Mouse (Mus musculus): Measurements from ENCODE around the gene Piezo1.

Gene Piezo1

DNA sequence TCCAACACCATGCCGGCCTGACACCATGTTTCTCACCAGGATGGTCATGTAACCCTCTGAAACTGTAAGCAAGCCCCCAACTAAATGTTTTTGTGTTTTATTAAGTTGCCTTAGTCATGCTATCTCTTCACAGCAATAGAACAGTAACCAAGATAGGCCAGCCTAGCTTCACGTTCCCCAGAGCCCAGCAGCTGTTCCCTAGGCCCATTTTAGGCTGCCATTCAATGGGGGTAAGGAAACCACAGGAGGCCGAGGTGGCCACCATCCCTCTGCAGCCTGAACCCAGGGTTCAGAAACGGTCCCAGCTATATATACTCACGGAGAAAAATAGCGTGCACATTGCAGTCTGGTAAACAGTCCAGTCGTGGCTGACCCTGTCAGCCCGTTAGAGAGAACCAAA, 7.0 kb downstream of the Piezo1 start:
- DNase-seq = no peak

DNA sequence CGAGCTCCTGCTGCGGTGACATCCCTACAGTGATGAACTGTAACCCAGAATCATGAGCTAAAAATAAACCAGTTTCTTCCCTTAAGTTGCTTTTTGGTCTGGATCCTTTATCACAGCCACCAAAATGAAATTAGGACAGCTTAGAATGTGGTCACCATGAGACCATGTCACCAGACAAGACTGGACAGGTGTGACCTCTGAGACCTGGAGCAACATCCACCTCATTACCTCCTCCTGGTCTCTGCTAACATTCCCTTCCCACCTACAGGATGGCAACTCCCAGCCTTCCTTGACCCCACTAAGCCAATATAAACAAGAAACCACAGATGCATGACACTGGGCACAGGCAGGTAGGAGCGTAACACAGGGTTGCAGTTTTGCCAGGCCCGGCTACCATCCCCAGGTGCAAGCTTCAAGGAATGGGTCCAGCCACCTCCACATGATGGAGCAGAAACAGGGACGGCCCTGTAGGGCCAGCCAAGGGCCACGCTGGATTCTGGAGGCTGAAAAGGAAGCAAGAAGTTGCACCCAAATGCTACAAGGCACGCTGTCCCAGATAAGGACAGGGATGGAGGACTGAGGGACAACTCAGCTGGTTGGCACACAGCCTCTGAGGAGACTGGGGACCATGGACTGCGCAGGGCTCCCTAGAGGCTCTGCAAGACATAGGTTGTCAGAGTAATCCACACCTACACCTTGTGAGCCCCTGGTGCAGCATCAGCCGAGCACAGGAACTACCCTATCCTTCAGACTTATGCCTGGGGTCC, 12.6 kb downstream of the Piezo1 start:
- no peak for DNase-seq

DNA sequence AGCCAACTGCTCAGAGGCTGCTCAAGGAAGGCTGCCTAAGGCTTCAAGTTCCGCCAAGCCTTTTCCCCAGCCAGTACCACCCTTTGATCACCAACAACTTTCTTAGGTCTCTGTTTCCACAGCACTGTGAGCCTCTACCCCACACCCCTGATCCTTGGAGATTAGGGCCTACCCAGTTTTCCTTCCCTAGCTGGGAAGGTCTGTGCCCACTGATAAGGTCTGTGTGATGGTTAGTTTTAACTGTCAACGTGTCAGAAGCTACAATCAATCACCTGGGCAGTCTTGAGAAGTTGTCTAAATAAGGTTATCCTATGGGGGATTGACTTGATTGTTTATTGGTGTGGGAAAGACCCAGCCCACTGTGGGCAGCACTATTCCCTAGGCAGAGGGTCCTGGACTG, 13.3 kb downstream of the Piezo1 start:
- DNase-seq = no peak

- DNase-seq = peak; percentile 67 to 83
Observed at GRCm38 (mm10) chr8:122537033-122537432, 14.1 kb downstream of the Piezo1 start.

DNA sequence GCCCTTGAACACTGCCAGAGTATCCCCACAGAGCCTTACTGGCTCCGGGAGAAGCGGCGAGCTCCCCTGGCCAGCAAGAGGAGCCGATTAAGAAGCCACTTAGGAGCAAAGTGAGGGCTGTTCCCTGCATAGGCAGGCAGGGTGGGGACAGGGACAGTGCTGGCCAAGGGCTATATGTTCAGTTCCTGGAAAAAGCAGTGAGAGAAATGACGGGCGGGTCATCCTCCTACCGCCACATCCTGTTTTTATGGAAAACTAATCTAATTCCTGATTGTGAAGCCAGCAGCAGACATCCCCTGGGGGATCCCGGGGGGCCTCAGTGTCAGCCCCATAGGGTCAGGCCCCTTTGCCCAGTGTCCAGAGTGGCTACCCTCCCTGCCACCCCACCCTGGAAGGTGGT, 19.8 kb downstream of the Piezo1 start:
- peak in 1 of 2 experiments; percentile 39 for DNase-seq

DNA sequence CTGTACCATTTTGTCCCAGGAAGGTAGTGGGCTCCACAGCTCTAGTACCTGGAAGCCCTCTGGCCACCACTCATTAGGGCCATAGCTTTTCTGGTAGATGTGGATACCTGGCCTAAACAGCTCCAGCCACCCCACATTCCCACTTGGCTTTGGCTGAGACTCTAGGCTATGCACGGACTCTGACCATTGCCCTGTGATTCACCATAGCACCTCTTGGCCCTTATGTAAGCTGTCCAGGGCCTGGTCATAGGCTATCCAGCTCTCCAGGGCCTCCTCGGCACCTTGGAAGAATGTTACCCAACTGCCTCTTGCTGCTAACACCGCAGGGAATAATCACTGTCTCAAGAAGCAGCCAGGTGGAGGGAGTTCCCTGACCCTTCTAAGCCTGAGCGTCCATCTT, 22.0 kb downstream of the Piezo1 start:
- no peak for DNase-seq

DNA sequence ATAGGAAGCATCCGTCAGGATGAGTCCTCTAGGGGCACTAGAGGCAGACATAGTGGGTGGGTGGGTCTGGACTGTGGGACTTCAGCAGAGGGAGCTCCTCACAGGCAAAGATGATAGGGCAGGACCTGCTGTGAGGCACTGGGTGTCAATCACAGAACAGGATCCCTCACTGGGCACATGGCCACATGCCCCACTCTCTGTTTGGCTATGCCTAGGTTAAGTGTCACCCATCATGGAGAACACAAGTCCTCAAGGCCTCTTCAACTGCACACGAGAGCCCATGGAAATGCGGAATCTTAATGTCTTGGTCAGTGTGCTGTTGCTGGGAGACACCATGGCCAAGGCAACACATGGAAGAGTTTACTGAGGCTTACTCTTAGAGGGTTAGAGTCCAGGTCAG, 23.2 kb downstream of the Piezo1 start:
- no peak for DNase-seq

GRCm38 (mm10) chr8:122526526-122527170, 24.5 kb downstream of the Piezo1 start:
- DNase-seq = peak; percentile 64 to 80

GRCm38 (mm10) chr8:122526084-122526483, 25.0 kb downstream of the Piezo1 start:
- DNase-seq = peak in 1 of 2 experiments; percentile 43

- DNase-seq = no peak
Observed at GRCm38 (mm10) chr8:122525004-122525403, 26.1 kb downstream of the Piezo1 start.

GRCm38 (mm10) chr8:122524506-122524905, 26.6 kb downstream of the Piezo1 start:
- DNase-seq = peak in 1 of 2 experiments; percentile 51

- DNase-seq = peak; percentile 67 to 78
Observed at GRCm38 (mm10) chr8:122523652-122524360, 27.3 kb downstream of the Piezo1 start.

GRCm38 (mm10) chr8:122522796-122523651, 28.1 kb downstream of the Piezo1 start:
- DNase-seq = peak; percentile 73 to 84

DNA sequence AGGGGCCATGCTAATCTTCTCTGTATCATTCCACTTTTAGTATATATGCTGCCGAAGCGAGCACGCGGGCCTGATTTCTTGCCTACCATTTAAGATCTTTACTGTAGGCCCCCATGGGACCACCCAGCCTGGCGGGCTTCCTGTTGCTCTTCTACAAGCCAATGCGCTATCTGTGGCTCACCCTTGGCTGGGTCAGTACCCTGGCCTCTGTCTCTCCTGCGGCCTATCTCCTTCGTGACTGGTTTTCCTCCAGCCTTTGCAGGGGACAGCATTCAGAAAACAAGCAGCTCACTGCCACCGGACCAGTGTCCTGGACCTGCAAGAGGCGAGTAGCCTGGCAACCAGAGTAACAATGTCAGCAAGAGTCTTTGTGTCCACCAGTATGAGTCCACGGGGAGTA, 30.5 kb downstream of the Piezo1 start:
- DNase-seq = no peak

- DNase-seq = peak; percentile 54 to 71
Observed at GRCm38 (mm10) chr8:122517541-122518190, 33.5 kb downstream of the Piezo1 start.

GRCm38 (mm10) chr8:122515699-122516098, 35.4 kb downstream of the Piezo1 start:
- no peak for DNase-seq

GRCm38 (mm10) chr8:122512392-122512791, 38.7 kb downstream of the Piezo1 start:
- DNase-seq = no peak

DNA sequence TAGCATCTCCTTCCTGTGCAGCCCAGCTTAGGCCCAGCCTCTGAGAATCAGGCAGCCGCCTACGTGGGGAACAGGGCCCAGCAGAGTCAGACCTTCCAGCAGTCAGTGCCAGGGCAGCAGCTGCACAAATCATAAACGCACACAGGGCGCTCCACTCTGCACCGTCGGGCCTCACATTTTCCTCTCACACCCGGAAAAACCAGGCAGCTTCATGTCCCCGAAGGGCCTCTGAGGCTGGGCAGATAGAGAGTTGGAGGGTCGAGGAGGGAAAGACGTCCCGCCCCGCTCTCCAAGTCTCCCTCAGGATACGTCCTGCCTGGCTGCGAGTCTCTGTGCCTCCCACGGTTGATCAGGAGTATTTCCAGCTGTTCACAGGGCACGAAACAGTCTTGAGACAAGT, 39.6 kb downstream of the Piezo1 start:
- DNase-seq = peak; percentile 67 to 78

DNA sequence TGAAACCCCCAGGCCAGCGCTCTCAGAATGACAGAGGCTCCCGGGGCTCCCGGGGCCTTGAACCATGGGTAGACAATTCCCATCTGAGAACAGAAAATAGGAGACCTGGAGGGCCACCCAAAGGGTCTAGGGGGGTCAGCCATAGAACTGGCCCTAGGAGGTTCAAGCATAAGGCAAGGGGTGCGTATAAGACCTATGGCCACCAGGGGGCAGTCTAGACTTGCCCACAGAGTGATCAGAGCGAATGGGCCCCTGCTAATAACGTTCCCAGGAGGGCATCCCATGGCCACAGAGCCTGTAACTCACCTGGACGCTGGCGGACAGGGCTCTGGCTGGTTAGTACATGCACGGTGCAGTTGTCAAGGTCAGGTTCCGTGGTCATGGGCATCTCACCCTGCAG, 50.3 kb downstream of the Piezo1 start:
- DNase-seq = peak; percentile 87 to 89

GRCm38 (mm10) chr8:122497912-122498311, 53.2 kb downstream of the Piezo1 start:
- peak in 1 of 2 experiments; percentile 45 for DNase-seq

- peak; percentile 50 to 62 for DNase-seq
Observed at GRCm38 (mm10) chr8:122497016-122497734, 54.0 kb downstream of the Piezo1 start.
